Mouse (Mus musculus): ENCODE data around the gene Gm6121.
"Not testable (repeated sequence)": the region's sequence is repeated elsewhere in the genome, so short reads cannot be mapped to it uniquely, and the experiment has no call there.

The Gm6121 gene

GRCm38 (mm10) chrX:26935597-26935996 is at the start of gene Gm6121:
TSS of gene Gm6121 (minus strand) at chrX:26935697.
- not testable (repeated sequence) for DNase-seq
